Mouse (Mus musculus): ENCODE results near the gene Eml5. TPM values are rescaled to one million over a fixed set of nuclear protein-coding genes. Genes with fewer than 3 reads are reported as not detected.
A peak's percentile ranks its signal among the peaks of the same experiment; 100 is the strongest.

The Eml5 gene
- 1 to 10 TPM; 1.8 to 2.2 TPM for total RNA-seq (2021)
- long read RNA-seq, experiment 1, partial matches to known transcripts: 0 of 6 reads
- long read RNA-seq, experiment 1, other reads (novel, unspliced or antisense): 6 of 6 reads
- long read RNA-seq, experiment 2, partial matches to known transcripts: 0 of 6 reads
- long read RNA-seq, experiment 2, other reads (novel, unspliced or antisense): 6 of 6 reads

DNA sequence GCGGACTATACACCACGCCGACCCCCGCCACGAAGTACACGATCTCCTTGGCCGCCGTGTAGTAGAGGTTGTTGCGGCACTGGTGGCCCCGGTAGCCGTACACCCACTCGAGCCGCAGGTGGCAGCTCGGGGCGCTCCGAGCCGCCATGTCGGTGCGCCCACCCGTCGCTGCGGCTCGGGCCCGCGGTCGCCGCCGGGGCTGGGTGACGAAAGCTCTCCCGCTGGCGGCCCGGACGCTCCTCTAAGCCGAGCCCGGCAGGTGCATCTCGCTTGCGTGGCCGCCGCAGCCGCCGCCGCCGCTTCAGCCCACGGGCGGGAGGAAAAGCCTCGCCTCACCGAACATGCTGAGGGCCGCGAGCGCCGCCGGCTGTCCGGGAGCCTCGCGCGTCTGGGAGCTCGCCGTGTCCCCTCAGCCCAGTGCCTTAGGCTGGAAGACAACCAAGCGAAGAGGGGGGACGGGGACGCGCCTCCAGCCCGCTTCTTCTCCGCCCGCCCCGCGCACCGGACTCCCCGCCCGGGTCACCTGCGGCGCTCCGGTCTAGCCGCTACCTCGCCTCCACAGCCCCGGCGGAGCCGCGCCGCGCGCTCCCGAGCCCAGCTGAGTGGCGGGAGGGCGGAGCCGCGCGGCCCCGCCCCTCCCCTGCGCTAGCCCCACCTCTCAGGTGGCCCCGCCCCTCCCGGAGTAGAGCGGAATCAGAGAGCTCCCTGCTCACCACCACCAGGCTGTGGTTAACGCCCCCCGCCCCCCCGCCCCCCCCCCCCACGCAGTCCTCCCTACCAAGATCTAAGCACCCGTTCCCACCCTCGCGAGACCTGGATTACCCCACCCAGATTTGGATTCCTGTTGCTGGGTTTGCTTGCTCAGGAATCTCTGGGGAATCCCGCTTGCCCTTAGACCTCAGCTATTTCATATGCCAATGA, at the start of gene Eml5:
TSS of gene Eml5 (minus strand) at position 604 of the 921 bp plus-strand sequence.
- intact Hi-C loops (cut with DNase I): no loop called here
- peak; percentile 61 to 62 for DNase-seq

GRCm38 (mm10) chr12:98932856-98933255, 31.6 kb upstream of the Eml5 start:
- intact Hi-C loops (cut with DNase I): no loop called here
- DNase-seq: no peak

DNA sequence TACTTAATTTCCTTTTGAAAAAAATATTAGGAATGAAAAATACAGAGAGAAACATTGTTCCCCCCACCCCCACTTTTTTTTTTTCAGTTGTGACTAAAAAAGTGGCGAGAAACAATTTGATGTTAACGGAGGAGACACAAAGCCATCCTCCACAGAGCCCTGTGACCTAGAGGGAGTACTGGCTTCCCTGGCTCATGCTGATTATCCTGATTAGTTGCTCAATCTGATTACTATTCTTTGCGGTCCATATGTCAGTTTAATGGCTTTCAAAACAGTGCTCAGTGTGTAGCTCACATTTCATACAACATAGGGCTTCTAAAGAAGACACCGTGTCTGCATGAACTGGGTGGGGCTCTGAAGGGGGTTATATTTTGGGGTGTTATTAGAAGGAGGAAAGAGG, 31.2 kb upstream of the Eml5 start:
- intact Hi-C loops (cut with DNase I): no loop called here
- DNase-seq: no peak

DNA sequence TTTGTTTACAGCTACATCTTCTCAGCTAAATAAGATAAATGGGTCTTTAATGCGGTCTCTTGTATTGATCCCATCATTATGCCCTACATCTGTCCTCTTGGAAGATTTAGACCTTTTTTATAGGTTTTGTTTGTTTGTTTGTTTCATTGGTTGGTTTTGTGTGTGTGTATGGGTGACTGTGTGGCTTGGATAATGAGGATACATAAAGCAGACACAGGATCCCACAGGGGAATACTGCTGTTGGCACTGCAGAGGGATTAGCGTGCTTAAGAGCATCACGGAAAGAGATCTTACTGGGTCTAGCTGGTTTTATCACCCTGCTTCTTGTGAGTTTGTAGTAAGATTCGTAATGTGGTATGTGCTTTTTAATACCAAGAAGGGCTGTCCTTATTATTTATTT, 29.9 kb upstream of the Eml5 start:
- intact Hi-C loops (cut with DNase I): no loop called here
- no peak for DNase-seq

DNA sequence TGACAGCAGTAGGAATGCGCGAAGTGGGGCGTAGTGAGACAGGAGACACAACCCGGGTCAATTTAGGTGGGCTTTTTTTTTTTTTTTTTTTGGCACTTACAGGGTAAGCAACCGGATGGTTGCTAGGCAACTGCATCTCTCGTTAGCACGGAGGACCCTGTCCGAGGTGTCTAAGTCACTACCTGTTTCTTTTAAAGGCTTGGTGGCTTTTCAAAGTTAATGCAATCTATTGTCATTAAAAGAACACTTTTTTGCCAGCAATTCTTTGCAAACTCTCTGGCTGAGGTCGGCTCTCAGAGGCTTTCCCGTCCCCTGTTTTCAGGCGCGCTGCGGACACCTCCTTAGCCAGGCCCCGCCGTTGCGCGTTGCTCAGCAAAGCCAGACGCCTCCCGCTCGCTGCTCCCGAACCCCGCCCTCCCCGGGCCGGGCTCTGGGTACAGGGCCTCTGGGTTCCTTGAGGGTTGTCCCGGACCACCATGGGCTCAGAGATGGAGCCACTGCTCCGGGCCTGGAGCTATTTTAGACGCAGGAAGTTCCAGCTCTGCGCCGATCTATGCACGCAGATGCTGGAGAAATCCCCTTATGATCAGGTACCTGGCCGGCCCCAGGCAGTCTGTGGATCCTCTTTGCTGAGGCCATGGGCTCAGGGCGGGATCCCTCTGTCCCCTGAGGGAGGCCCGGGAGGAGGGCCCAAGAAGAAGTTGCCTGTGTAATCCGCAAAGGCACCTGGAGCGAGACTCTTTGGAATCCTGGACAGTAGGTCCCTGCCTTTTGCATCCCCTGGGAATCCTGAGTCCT, 19.1 kb upstream of the Eml5 start, which contains the start of gene Ttc8:
TSS of gene Ttc8 (plus strand) at position 381 of the 798 bp plus-strand sequence.
- intact Hi-C loops (cut with DNase I): no loop called here
- DNase-seq: peak; percentile 78 to 85

DNA sequence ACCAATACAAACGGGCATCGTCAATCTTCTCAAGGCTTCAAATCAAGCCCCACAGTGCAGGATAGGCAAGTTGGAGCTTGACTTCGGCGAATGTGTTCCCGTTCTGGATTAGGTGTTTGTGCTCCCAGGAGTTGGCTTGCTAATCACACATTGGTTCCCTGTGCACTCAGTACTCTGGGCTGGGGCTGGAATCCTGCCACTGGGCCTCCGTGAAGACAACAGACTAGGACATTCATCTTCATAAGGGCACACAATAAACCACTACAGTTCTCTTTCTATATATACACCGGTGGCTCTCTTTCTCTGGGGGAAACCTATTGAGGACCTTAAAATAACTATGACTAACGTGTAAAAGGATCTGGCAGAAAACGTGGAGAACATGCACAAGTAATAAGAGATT, 8.8 kb upstream of the Eml5 start:
- DNase-seq: no peak
- intact Hi-C loops (cut with DNase I): no loop called here

- no peak for DNase-seq
- intact Hi-C loops (cut with DNase I): no loop called here
Observed at GRCm38 (mm10) chr12:98905466-98905865, 4.2 kb upstream of the Eml5 start.

GRCm38 (mm10) chr12:98900341-98900880, 873 bp downstream of the Eml5 start:
- DNase-seq: no peak
- intact Hi-C loops (cut with DNase I): no loop called here

DNA sequence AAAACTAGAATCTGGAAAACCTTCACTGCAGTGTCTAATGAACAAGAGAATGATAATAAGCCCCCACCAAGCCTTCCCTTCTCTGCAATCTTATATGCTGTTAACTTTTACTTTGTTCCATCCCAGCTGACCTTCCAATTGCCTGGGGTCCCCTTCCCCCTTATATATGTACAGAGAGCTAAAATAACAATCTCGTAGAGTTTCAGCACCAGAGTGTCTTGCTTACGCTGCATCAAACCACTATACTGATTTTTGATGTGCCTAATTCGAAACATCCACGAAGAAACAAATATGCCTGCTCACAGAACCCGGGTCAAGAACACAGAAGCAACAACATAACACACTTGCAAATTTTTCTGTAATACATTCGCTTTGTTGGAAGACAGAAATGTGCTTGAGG, 1.6 kb downstream of the Eml5 start:
- DNase-seq: no peak
- intact Hi-C loops (cut with DNase I): no loop called here

GRCm38 (mm10) chr12:98896761-98897160, 4.5 kb downstream of the Eml5 start:
- intact Hi-C loops (cut with DNase I): no loop called here
- no peak for DNase-seq

DNA sequence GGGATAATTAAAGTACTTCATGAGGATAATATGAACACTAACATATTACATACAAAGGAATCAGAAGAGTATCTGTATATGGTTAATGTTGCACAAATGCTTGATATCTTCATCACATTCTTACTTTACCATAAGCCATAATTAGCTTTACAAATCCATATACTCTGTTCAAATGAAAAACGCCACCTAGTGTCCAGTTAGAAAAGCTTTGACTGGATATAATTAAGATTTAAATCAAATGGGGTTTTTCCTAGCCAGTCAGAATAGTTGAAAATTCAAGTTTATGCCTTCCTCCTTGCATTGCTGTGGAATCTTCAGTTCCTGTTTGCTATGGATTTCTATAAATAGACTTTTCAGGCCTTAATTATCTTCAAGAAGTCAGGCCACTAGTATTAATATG, 16.8 kb downstream of the Eml5 start:
- intact Hi-C loops (cut with DNase I): no loop called here

GRCm38 (mm10) chr12:98881796-98882195, 19.5 kb downstream of the Eml5 start:
- DNase-seq: no peak
- intact Hi-C loops (cut with DNase I): no loop called here

More for the DNA sequence above, 16.8 kb downstream of the Eml5 start:
- DNase-seq: no peak

DNA sequence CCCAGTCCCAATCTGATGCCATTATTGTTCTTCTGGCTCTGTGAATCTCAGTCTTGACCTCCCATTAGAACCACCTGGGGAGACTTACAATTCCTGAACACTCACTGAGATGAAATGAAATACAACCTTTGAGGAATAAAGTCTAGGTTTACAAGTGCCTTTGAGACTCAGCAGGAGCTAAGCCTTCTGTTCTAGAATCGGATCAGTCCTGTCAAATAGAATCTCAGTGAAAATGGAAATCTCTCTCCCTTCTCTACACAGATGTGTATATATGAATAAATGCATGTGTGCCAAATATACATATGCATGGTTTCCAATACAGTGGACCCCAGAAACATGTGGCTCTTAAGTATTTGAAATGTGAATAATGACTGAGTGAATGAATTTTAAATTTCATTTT, 22.6 kb downstream of the Eml5 start:
- no peak for DNase-seq
- intact Hi-C loops (cut with DNase I): no loop called here

GRCm38 (mm10) chr12:98875216-98875615, 26.1 kb downstream of the Eml5 start:
- no peak for DNase-seq
- intact Hi-C loops (cut with DNase I): no loop called here

GRCm38 (mm10) chr12:98872836-98873235, 28.4 kb downstream of the Eml5 start:
- no peak for DNase-seq
- intact Hi-C loops (cut with DNase I): no loop called here

- intact Hi-C loops (cut with DNase I): no loop called here
Observed at GRCm38 (mm10) chr12:98863436-98863835, 37.8 kb downstream of the Eml5 start.

GRCm38 (mm10) chr12:98860316-98860715, 41.0 kb downstream of the Eml5 start:
- intact Hi-C loops (cut with DNase I): no loop called here
- DNase-seq: no peak

More at GRCm38 (mm10) chr12:98863436-98863835, 37.8 kb downstream of the Eml5 start:
- DNase-seq: no peak

DNA sequence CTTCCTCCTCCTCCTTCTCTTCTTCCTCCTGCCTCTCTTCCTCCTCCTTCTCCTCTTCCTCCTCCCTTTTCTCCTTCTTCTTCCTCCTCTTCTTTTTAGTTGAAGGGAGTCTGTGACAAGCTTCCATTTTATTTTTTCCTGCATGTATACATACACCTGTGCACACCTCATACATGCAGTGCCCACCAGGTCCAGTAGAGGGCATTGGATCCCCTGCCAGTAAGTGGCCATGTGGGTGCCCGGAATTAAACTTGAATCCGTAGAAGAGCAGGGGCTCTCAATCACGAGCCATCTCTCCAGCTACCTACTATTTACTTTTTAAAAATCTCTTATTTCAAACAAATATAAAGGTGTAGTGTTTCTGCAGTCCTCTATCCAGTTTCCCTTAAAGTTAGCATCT, 50.5 kb downstream of the Eml5 start:
- intact Hi-C loops (cut with DNase I): loop anchor here (1.0 kb wide), 1 partner anchor 178 kb away; no protein-coding TSS in a partner anchor
- DNase-seq: peak in 1 of 2 experiments; percentile 4

DNA sequence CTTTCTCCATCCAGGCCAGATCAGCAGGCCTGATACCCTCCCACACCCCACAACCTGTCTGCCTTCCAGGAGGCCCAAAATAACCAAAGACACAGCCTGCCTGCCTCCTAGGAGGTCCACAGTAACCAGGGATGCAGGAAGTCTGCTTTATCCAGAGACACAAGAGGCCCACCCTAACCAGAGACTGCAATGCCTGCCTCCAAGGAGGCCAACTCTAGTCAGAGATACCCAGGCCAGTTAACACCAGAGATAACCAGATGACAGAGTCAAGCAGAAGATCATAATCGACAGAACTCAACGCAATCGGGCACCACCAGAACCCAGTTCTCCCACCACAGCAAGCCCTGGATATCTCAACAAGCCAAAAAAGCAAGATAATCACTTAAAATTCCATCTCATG, 56.5 kb downstream of the Eml5 start:
- intact Hi-C loops (cut with DNase I): no loop called here
- no peak for DNase-seq

DNA sequence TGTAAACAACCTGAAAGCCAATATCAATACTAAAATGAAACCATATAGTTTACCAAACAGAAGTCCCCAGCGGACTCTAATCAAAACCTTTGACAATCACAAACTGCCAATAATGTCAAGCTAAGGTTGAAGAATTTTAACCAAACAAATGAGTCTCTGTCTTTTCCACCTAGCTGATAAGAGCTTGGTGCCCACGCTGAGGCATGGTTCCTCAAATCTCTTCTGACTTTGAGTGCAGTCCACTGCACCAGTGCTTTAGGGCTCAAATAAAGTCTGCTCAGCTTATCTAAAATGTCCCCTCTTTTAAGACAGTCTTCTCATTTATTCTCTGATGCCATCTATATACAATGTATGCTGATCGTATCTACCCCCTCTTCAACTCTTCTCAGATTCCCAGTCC, 61.1 kb downstream of the Eml5 start:
- intact Hi-C loops (cut with DNase I): no loop called here

DNA sequence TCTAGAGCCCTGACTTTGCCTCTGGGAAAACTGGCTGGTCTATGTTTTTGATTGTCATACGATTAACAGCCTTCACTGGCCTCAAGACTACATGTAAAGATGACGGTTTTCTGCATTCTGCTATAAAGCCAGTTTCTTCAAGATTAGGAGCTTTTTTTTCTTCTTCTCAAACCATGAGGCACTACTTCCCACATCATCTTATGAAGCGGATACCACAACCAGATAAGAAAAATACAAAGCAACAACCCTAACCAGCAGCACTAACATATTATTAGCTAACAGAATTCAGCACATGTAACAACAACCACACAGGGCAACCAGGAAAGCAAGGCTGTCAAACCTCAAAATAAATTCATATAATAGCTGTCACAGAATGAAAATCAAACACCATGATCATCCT, 63.3 kb downstream of the Eml5 start:
- intact Hi-C loops (cut with DNase I): no loop called here
- DNase-seq: no peak

More for the DNA sequence above, 61.1 kb downstream of the Eml5 start:
- DNase-seq: no peak
